Mouse (Mus musculus): ENCODE results near the gene Trappc2l. TPM values are rescaled to one million over a fixed set of nuclear protein-coding genes. Genes with fewer than 3 reads are reported as not detected.
A peak's percentile ranks its signal among the peaks of the same experiment; 100 is the strongest.
"Not testable (repeated sequence)": the region's sequence is repeated elsewhere in the genome, so short reads cannot be mapped to it uniquely, and the experiment has no call there.

Gene Trappc2l
- polyA plus RNA-seq, 1 experiment from 2014 or later, result 109 TPM

- not testable (repeated sequence) for H3K4me3 ChIP-seq
- WGBS, result 79% methylated on average over 3 of the region's 3 CpGs
Measured at GRCm38 (mm10) chr8:122632134-122632533, 20.7 kb downstream of the Trappc2l start.

GRCm38 (mm10) chr8:122633205-122633604 is 21.8 kb downstream of the Trappc2l start:
- Histone ChIP-seq H3K4me3 (no peak overlapping the region), H3K4me1 (replicated peaks) (peaks cover 7% of the 10 kb centered on the region), H3K27ac (replicated peaks) (no peak overlapping the region), H3K9me3 (no peaks in the 10 kb centered on the region), H3K27me3 (no peaks in the 10 kb centered on the region), H3K36me3 (peaks cover 42% of the 10 kb centered on the region), H3K4me2 (no peak overlapping the region), H3K9ac (no peak overlapping the region)
- ATAC-seq (ENCODE audit: low FRiP score, low read depth), result no peak
- 93% methylated on average over 14 of the region's 14 CpGs for WGBS

More at GRCm38 (mm10) chr8:122632134-122632533, 20.7 kb downstream of the Trappc2l start:
- not testable (repeated sequence) for H3K4me1 ChIP-seq (replicated peaks); H3K27me3 ChIP-seq; H3K9me3 ChIP-seq; ATAC-seq (ENCODE audit: low FRiP score, low read depth); H3K4me2 ChIP-seq; H3K27ac ChIP-seq (replicated peaks); H3K9ac ChIP-seq
- peaks cover 38% of the 10 kb centered on the region for H3K36me3 ChIP-seq

- peaks cover 22% of the 10 kb centered on the region for H3K4me1 ChIP-seq (replicated peaks)
- ATAC-seq (ENCODE audit: low FRiP score, low read depth), result no peak
- H3K27me3 ChIP-seq, result no peaks in the 10 kb centered on the region
- no peaks in the 10 kb centered on the region for H3K9me3 ChIP-seq
- WGBS, result 82% methylated on average over 14 of the region's 14 CpGs
- H3K9ac ChIP-seq, result no peak overlapping the region
- peaks cover 37% of the 10 kb centered on the region for H3K36me3 ChIP-seq
- H3K4me2 ChIP-seq, result no peak overlapping the region
- no peak overlapping the region for H3K4me3 ChIP-seq
- no peak overlapping the region for H3K27ac ChIP-seq (replicated peaks)
Measured at GRCm38 (mm10) chr8:122635878-122636802, 24.7 kb downstream of the Trappc2l start.

- H3K36me3 ChIP-seq, result peaks cover 37% of the 10 kb centered on the region
- no peak overlapping the region for H3K9ac ChIP-seq
- no peaks in the 10 kb centered on the region for H3K9me3 ChIP-seq
- H3K27me3 ChIP-seq, result no peaks in the 10 kb centered on the region
- WGBS, result 65% methylated on average over 9 of the region's 9 CpGs
- no peak overlapping the region for H3K4me3 ChIP-seq
- no peak overlapping the region for H3K27ac ChIP-seq (replicated peaks)
- peaks cover 22% of the 10 kb centered on the region for H3K4me1 ChIP-seq (replicated peaks)
- no peak overlapping the region for H3K4me2 ChIP-seq
- ATAC-seq (ENCODE audit: low FRiP score, low read depth), result no peak
Measured at GRCm38 (mm10) chr8:122636803-122637175, 25.3 kb downstream of the Trappc2l start.

GRCm38 (mm10) chr8:122637230-122637629 is 25.8 kb downstream of the Trappc2l start:
- H3K9me3 ChIP-seq, result no peaks in the 10 kb centered on the region
- 88% methylated on average over 9 of the region's 9 CpGs for WGBS
- peaks cover 37% of the 10 kb centered on the region for H3K36me3 ChIP-seq
- no peaks in the 10 kb centered on the region for H3K27me3 ChIP-seq
- no peak overlapping the region for H3K4me2 ChIP-seq
- H3K4me3 ChIP-seq, result no peak overlapping the region
- no peak for ATAC-seq (ENCODE audit: low FRiP score, low read depth)
- no peak overlapping the region for H3K27ac ChIP-seq (replicated peaks)
- H3K4me1 ChIP-seq (replicated peaks), result peaks cover 22% of the 10 kb centered on the region
- H3K9ac ChIP-seq, result no peak overlapping the region

- Histone ChIP-seq H3K4me1 (replicated peaks) (peaks cover 22% of the 10 kb centered on the region), H3K9me3 (no peaks in the 10 kb centered on the region), H3K36me3 (peaks cover 28% of the 10 kb centered on the region), H3K4me2 (no peak overlapping the region), H3K27ac (replicated peaks) (peak overlapping the region; percentile 66; the same call in 1 of the 2 replicates), H3K27me3 (no peaks in the 10 kb centered on the region), H3K4me3 (no peak overlapping the region), H3K9ac (no peak overlapping the region)
- WGBS, result 51% methylated on average over 16 of the region's 16 CpGs
- ATAC-seq (ENCODE audit: low FRiP score, low read depth), result no peak
Measured at GRCm38 (mm10) chr8:122638601-122639000, 27.2 kb downstream of the Trappc2l start.

- 32% methylated on average over 16 of the region's 16 CpGs for WGBS
- Histone ChIP-seq H3K4me1 (replicated peaks) (peaks cover 22% of the 10 kb centered on the region), H3K4me2 (no peak overlapping the region), H3K27me3 (no peaks in the 10 kb centered on the region), H3K36me3 (peaks cover 18% of the 10 kb centered on the region), H3K9me3 (no peaks in the 10 kb centered on the region), H3K27ac (replicated peaks) (peak overlapping the region; percentile 66), H3K9ac (no peak overlapping the region), H3K4me3 (no peak overlapping the region)
- ATAC-seq (ENCODE audit: low FRiP score, low read depth), result peak; percentile 58
Measured at GRCm38 (mm10) chr8:122639521-122640248, 28.2 kb downstream of the Trappc2l start.

- no peak for ATAC-seq (ENCODE audit: low FRiP score, low read depth)
- Histone ChIP-seq H3K27me3 (no peaks in the 10 kb centered on the region), H3K9ac (no peak overlapping the region), H3K4me2 (no peak overlapping the region), H3K27ac (replicated peaks) (0 out of 2 replicates have a peak overlapping the region, but pooled peaks have one; percentile 5), H3K4me3 (no peak overlapping the region), H3K36me3 (peaks cover 9% of the 10 kb centered on the region), H3K4me1 (replicated peaks) (peaks cover 22% of the 10 kb centered on the region), H3K9me3 (no peaks in the 10 kb centered on the region)
- WGBS, result 88% methylated on average over 4 of the region's 4 CpGs
Measured at GRCm38 (mm10) chr8:122640825-122641224, 29.4 kb downstream of the Trappc2l start.

- H3K36me3 ChIP-seq, result peaks cover 8% of the 10 kb centered on the region; the same call in 1 of the 2 replicates
Measured at GRCm38 (mm10) chr8:122641406-122641805, 30.0 kb downstream of the Trappc2l start.

GRCm38 (mm10) chr8:122642071-122642470 is 30.6 kb downstream of the Trappc2l start:
- 69% methylated on average over 9 of the region's 9 CpGs for WGBS
- Histone ChIP-seq H3K27me3 (no peaks in the 10 kb centered on the region), H3K9ac (no peak overlapping the region), H3K27ac (replicated peaks) (no peak overlapping the region), H3K4me3 (no peak overlapping the region), H3K4me2 (no peak overlapping the region), H3K4me1 (replicated peaks) (peaks cover 22% of the 10 kb centered on the region), H3K36me3 (peaks cover 10% of the 10 kb centered on the region; the same call in 1 of the 2 replicates), H3K9me3 (no peaks in the 10 kb centered on the region)
- no peak for ATAC-seq (ENCODE audit: low FRiP score, low read depth)

More at GRCm38 (mm10) chr8:122641406-122641805, 30.0 kb downstream of the Trappc2l start:
- no peak overlapping the region for H3K27ac ChIP-seq (replicated peaks)
- 83% methylated on average over 15 of the region's 15 CpGs for WGBS
- ATAC-seq (ENCODE audit: low FRiP score, low read depth), result no peak
- H3K4me1 ChIP-seq (replicated peaks), result peaks cover 22% of the 10 kb centered on the region
- no peak overlapping the region for H3K4me3 ChIP-seq
- no peaks in the 10 kb centered on the region for H3K9me3 ChIP-seq
- H3K4me2 ChIP-seq, result no peak overlapping the region
- H3K27me3 ChIP-seq, result no peaks in the 10 kb centered on the region
- no peak overlapping the region for H3K9ac ChIP-seq

GRCm38 (mm10) chr8:122644175-122644954 is 32.9 kb downstream of the Trappc2l start:
- peaks cover 9% of the 10 kb centered on the region for H3K4me1 ChIP-seq (replicated peaks)
- 78% methylated on average over 6 of the region's 6 CpGs for WGBS
- no peak for ATAC-seq (ENCODE audit: low FRiP score, low read depth)
- H3K4me2 ChIP-seq, result no peak overlapping the region
- H3K36me3 ChIP-seq, result peaks cover 19% of the 10 kb centered on the region
- no peaks in the 10 kb centered on the region for H3K9me3 ChIP-seq
- H3K27ac ChIP-seq (replicated peaks), result no peak overlapping the region
- H3K27me3 ChIP-seq, result no peaks in the 10 kb centered on the region
- no peak overlapping the region for H3K4me3 ChIP-seq
- no peak overlapping the region for H3K9ac ChIP-seq
